Mouse (Mus musculus): ENCODE results near the gene Tuft1.

GRCm38 (mm10) chr3:94702856-94703255, 44.2 kb upstream of the Tuft1 start:
- TF ChIP-seq POLR2A (IDR thresholded peaks at IDR 0.05; ENCODE audit: insufficient read depth, low read length) = no peak
- TF ChIP-seq CTCF (IDR thresholded peaks at IDR 0.05; ENCODE audit: low read depth, low read length) = no peak
